Mouse (Mus musculus): ENCODE data around the gene Ccdc174. TPM values are rescaled to one million over a fixed set of nuclear protein-coding genes. Genes with fewer than 3 reads are reported as not detected.

Gene Ccdc174
- total RNA-seq, 2 experiments from 2014 or later, result 9.8 to 13.1 TPM

DNA sequence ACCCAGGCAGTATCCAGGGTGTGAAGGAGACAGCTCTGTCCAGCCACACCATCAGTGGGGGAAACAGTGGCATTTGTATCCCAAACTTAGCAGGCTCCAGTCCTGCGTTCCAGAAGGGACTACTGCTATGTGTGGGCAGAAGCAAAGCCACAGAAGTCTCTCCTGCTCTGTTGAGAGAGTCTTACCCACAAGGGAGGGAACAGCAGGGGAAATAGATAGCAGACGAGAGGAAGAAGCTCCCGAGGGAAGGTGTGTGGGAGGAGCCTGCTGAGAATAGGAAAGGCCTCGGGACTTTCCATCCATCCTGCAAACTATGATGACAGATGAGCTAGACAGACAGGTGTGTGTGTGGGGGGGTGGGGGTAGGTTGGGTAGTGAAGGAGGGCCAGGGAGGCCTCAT, 39.4 kb downstream of the Ccdc174 start:
- no peak for DNase-seq

GRCm38 (mm10) chr6:91917716-91918115, 39.9 kb downstream of the Ccdc174 start:
- no peak for DNase-seq

DNA sequence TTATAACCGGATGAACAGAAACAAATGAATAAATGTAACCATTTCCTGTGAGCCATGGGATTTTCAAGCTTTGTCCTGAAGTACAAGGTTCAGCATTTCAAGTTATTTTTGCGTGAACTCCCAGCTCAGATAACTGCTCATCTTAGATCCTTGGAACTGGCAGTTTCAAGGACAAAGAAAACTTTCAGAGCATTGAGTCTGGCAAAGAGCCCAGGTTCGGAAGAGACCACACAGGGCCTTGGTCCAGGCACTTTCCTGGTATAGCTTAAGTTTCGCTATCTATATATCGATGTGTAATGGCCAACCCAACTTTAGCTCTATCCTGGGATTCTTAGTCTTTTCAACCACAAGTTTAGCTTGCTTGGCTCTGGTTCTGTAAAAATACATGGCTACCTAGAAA, 53.4 kb downstream of the Ccdc174 start:
- DNase-seq, result no peak

GRCm38 (mm10) chr6:91938491-91938890, 60.6 kb downstream of the Ccdc174 start:
- DNase-seq, result no peak

DNA sequence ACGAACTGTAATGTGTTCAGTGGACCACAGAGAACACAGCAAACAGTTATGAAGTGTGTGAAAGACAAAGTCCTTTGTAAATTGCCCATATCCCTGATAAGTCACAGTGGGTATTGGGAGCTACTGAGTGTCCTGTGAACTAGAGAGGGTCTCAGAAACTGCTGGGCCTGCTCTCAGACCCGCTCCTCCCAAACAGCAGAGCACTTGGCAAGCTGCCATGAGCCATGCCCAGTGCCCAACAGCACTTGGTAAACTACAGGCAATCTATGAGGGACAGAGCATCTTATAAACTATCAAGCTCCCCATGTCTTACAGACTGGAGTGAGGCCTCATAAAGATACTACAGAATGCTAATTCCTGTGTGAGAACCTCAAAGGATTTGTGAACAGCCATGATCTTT, 70.6 kb downstream of the Ccdc174 start:
- no peak for DNase-seq

Other genes with a start within 250 kb of the Ccdc174 start
- gene Slc6a6, start 194.0 kb upstream of the Ccdc174 start, total RNA-seq (2021), result 10 to 100 TPM; 53.1 to 54.8 TPM
- gene Grip2, start 50.8 kb upstream of the Ccdc174 start, total RNA-seq (2021), result 1 to 10 TPM; 7.2 to 7.4 TPM
- under 1 TPM; 0.60 to 0.67 TPM for gene 4930590J08Rik, start 24.8 kb downstream of the Ccdc174 start, total RNA-seq (2021)
- 10 to 100 TPM; 20.4 to 22.3 TPM for gene Fgd5, start 100.8 kb downstream of the Ccdc174 start, total RNA-seq (2021)
- 10 to 100 TPM; 20.1 to 24.9 TPM for gene Nr2c2, start 213.3 kb downstream of the Ccdc174 start, total RNA-seq (2021)